Mouse (Mus musculus): ENCODE measurements around the gene Nr1d1.
A peak's percentile ranks its signal among the peaks of the same experiment; 100 is the strongest.

The Nr1d1 gene

GRCm38 (mm10) chr11:98788139-98788538, 13.0 kb upstream of the Nr1d1 start:
- DNase-seq (ENCODE audit: low spot score in 2 of 2): no peak

- DNase-seq (ENCODE audit: low spot score in 2 of 2): no peak
Observed at GRCm38 (mm10) chr11:98787691-98788090, 12.6 kb upstream of the Nr1d1 start.

GRCm38 (mm10) chr11:98787229-98787628, 12.1 kb upstream of the Nr1d1 start:
- DNase-seq (ENCODE audit: low spot score in 2 of 2): no peak

GRCm38 (mm10) chr11:98786359-98787214, 11.5 kb upstream of the Nr1d1 start:
- DNase-seq (ENCODE audit: low spot score in 2 of 2): peak; percentile 98 to 100

- peak; percentile 93 to 95 for DNase-seq (ENCODE audit: low spot score in 2 of 2)
Observed at GRCm38 (mm10) chr11:98785772-98786281, 10.7 kb upstream of the Nr1d1 start.

- peak; percentile 49 to 57 for DNase-seq (ENCODE audit: low spot score in 2 of 2)
Observed at GRCm38 (mm10) chr11:98785214-98785613, 10.1 kb upstream of the Nr1d1 start.

- DNase-seq (ENCODE audit: low spot score in 2 of 2): no peak
Observed at GRCm38 (mm10) chr11:98784139-98784538, 9.0 kb upstream of the Nr1d1 start.

GRCm38 (mm10) chr11:98783236-98783696, 8.1 kb upstream of the Nr1d1 start:
- peak; percentile 99 to 100 for DNase-seq (ENCODE audit: low spot score in 2 of 2)

- no peak for DNase-seq (ENCODE audit: low spot score in 2 of 2)
Observed at GRCm38 (mm10) chr11:98782651-98783235, 7.6 kb upstream of the Nr1d1 start.

- DNase-seq (ENCODE audit: low spot score in 2 of 2): peak; percentile 84 to 90
Observed at GRCm38 (mm10) chr11:98781851-98782512, 6.8 kb upstream of the Nr1d1 start.

- no peak for DNase-seq (ENCODE audit: low spot score in 2 of 2)
Observed at GRCm38 (mm10) chr11:98777888-98778287, 2.8 kb upstream of the Nr1d1 start.

- DNase-seq (ENCODE audit: low spot score in 2 of 2): peak; percentile 86 to 89
Observed at GRCm38 (mm10) chr11:98776843-98777590, 1.9 kb upstream of the Nr1d1 start.

- no peak for DNase-seq (ENCODE audit: low spot score in 2 of 2)
Observed at GRCm38 (mm10) chr11:98776052-98776764, 1.1 kb upstream of the Nr1d1 start.

- DNase-seq (ENCODE audit: low spot score in 2 of 2): peak; percentile 100
Observed at GRCm38 (mm10) chr11:98775348-98776051, 367 bp upstream of the Nr1d1 start.

GRCm38 (mm10) chr11:98773635-98774295, 1.4 kb downstream of the Nr1d1 start:
- peak; percentile 100 for DNase-seq (ENCODE audit: low spot score in 2 of 2)

- DNase-seq (ENCODE audit: low spot score in 2 of 2): peak; percentile 90 to 95
Observed at GRCm38 (mm10) chr11:98772667-98773171, 2.4 kb downstream of the Nr1d1 start.

- DNase-seq (ENCODE audit: low spot score in 2 of 2): peak; percentile 43 to 51
Observed at GRCm38 (mm10) chr11:98771844-98772525, 3.1 kb downstream of the Nr1d1 start.

GRCm38 (mm10) chr11:98771131-98771530, 4.0 kb downstream of the Nr1d1 start:
- peak in 1 of 2 experiments; percentile 34 for DNase-seq (ENCODE audit: low spot score in 2 of 2)

All from heart, adult 9 months (tissue).